ENCODE assay signal across 8 mouse cellular contexts in genomic region chr10:67536621-67537141, GRCm38 (mm10). TPM values are rescaled to one million over a fixed set of nuclear protein-coding genes. Genes with fewer than 3 reads are reported as not detected.
DNase-seq lines count a peak whose midpoint lies in the region; ATAC-seq and TF ChIP-seq lines count a peak whose summit lies in the region.

No protein-coding gene starts in this region.

- WGBS in embryonic facial prominence, embryonic 15.5 days: under 1% methylated on average over 26 of the region's 32 CpGs

- peak overlapping the region; percentile 77; the same call in 1 of the 2 replicates for H3K27ac ChIP-seq in embryonic facial prominence, embryonic 15.5 days (replicated peaks)

- H3K4me3 ChIP-seq in embryonic facial prominence, embryonic 15.5 days (replicated peaks): peak overlapping the region; percentile 72

- peak overlapping the region; percentile 29; the same call in 1 of the 2 replicates for H3K9ac ChIP-seq in embryonic facial prominence, embryonic 15.5 days

- DNase-seq in CD4-positive, CD25-positive, alpha-beta regulatory T cell, adult 2 months (ENCODE audit: low read depth, low spot score): peak; percentile 73
- DNase-seq in Patski (ENCODE audit: low read depth, low spot score): no peak
- DNase-seq in heart, postnatal 10 days: peak; percentile 66 to 68
- DNase-seq in layer of hippocampus, adult 9-11 months: peak; percentile 62
- peak; percentile 54 for DNase-seq in lung, postnatal 36 days
- DNase-seq in retina, postnatal 1 day: peak; percentile 75
- peak; percentile 72 for DNase-seq in thymus, postnatal 4 days

- H3K4me2 ChIP-seq in embryonic facial prominence, embryonic 15.5 days (replicated peaks): peak overlapping the region; percentile 96

- peaks cover 36% of the 10 kb centered on the region for H3K4me1 ChIP-seq in embryonic facial prominence, embryonic 15.5 days

- ATAC-seq in Patski: peak; percentile 2
- ATAC-seq in embryonic facial prominence, embryonic 15.5 days (ENCODE audit: insufficient number of reproducible peaks, low FRiP score, low TSS enrichment, low read depth): peak; percentile 20

- POLR2A ChIA-PET in Patski (lab: Charles Lee): interaction anchor here (0.6 to 1.4 kb wide), 3 partner anchors 12 to 49 kb away, joined by 3 to 8 read pairs (median 4); partner anchors contain the start of gene Ado

- H3K9me3 ChIP-seq in embryonic facial prominence, embryonic 15.5 days (replicated peaks): no peaks in the 10 kb centered on the region

- intact Hi-C loops in heart, postnatal 10 days (cut with DNase I): loop anchor here (1.0 to 10.0 kb wide), 7 partner anchors 9 to 629 kb away; no protein-coding TSS in a partner anchor

- H3K36me3 ChIP-seq in embryonic facial prominence, embryonic 15.5 days: no peaks in the 10 kb centered on the region

- no peak for TF ChIP-seq CTCF in Patski (IDR thresholded peaks at IDR 0.05)

- H3K27me3 ChIP-seq in Patski: peaks cover 42% of the 10 kb centered on the region
- H3K27me3 ChIP-seq in embryonic facial prominence, embryonic 15.5 days: peaks cover 84% of the 10 kb centered on the region

- in situ Hi-C loops in Patski (cut with MboI; ENCODE audit: low pct_unique_long_range_greater_than_20kb): loop anchor here (5.0 to 10.0 kb wide), 3 partner anchors 191 to 448 kb away; no protein-coding TSS in a partner anchor

- CTCF ChIA-PET in Patski (lab: Charles Lee): interaction anchor here (0.8 to 2.5 kb wide), 6 partner anchors 176 to 322 kb away, joined by 3 to 19 read pairs (median 6); no protein-coding TSS in a partner anchor

RNA-seq across cellular contexts. Expression of gene Egr2, which starts 1.4 kb away (rescaled TPM):
- polyA plus RNA-seq in Patski (2021): 2.4 TPM
- polyA plus RNA-seq in embryonic facial prominence, embryonic 15.5 days (2015; fragmentation: Nextera tagmentation; extraction: Ambion mirVana): 5.0 and 5.5 TPM in 2 replicates
- under 1 TPM; 0.60 to 0.99 TPM for total RNA-seq in heart, postnatal 10 days (2021)

RNA-seq across cellular contexts. Expression of gene Ado, which starts 12.1 kb away (rescaled TPM):
- polyA plus RNA-seq in Patski (2021): 17.5 TPM
- polyA plus RNA-seq in embryonic facial prominence, embryonic 15.5 days (2015; fragmentation: Nextera tagmentation; extraction: Ambion mirVana): 61.2 and 61.7 TPM in 2 replicates
- 10 to 100 TPM; 20.9 to 22.7 TPM for total RNA-seq in heart, postnatal 10 days (2021)
